30 mouse cellular contexts compared by ENCODE assay signal in genomic region chr3:114833120-114833519, GRCm38 (mm10).
"Had no signal": no experiment of that assay in that cellular context is flagged by ENCODE, and none has a peak within 500 bp of the region (broad histone marks: within the 10 kb centered on the region; RNA-seq: fewer than 3 reads in every experiment).

No protein-coding gene starts in this region.

- H3K9me3 ChIP-seq: limb, embryonic 10.5 days; limb, embryonic 12.5 days; limb, embryonic 13.5 days; limb, embryonic 15.5 days; liver, embryonic 12.5 days; liver, embryonic 13.5 days; liver, embryonic 15.5 days; lung, embryonic 15.5 days; megakaryocyte, embryonic 14.5 days; midbrain, embryonic 10.5 days; midbrain, embryonic 12.5 days; neural tube, embryonic 12.5 days had no signal

- DNase-seq: left cerebral cortex, postnatal 4 days; liver; liver, embryonic 13.5 days; liver, postnatal 0 days; lung, adult 18-20 months; lung, adult 2 months; lung, embryonic 14.5 days; lung, postnatal 10 days; lung, postnatal 14 days; lung, postnatal 36 days; lung, postnatal 4 days; midbrain, embryonic 14.5 days had no signal

- H3K4me3 ChIP-seq: left cerebral cortex, adult 2 months; limb, embryonic 10.5 days; limb, embryonic 12.5 days; limb, embryonic 13.5 days; limb, embryonic 15.5 days; liver, embryonic 12.5 days; liver, embryonic 13.5 days; liver, embryonic 15.5 days; lung, embryonic 15.5 days; megakaryocyte, embryonic 14.5 days; midbrain, embryonic 10.5 days; midbrain, embryonic 12.5 days; myocyte; neural tube, embryonic 12.5 days had no signal

- H3K4me2 ChIP-seq: limb, embryonic 12.5 days; limb, embryonic 13.5 days; limb, embryonic 15.5 days; liver, embryonic 11.5 days; liver, embryonic 12.5 days; liver, embryonic 13.5 days; liver, embryonic 15.5 days; lung, embryonic 14.5 days; lung, embryonic 15.5 days; midbrain, embryonic 12.5 days; neural tube, embryonic 12.5 days had no signal

- H3K27me3 ChIP-seq: limb, embryonic 12.5 days; limb, embryonic 13.5 days; limb, embryonic 15.5 days; liver, embryonic 12.5 days; liver, embryonic 13.5 days; liver, embryonic 15.5 days; lung, embryonic 15.5 days; megakaryocyte, embryonic 14.5 days; midbrain, embryonic 12.5 days; neural tube, embryonic 12.5 days had no signal

- H3K36me3 ChIP-seq: limb, embryonic 10.5 days; limb, embryonic 12.5 days; limb, embryonic 13.5 days; limb, embryonic 15.5 days; liver, embryonic 12.5 days; liver, embryonic 13.5 days; liver, embryonic 15.5 days; lung, embryonic 15.5 days; midbrain, embryonic 10.5 days; midbrain, embryonic 12.5 days; neural tube, embryonic 12.5 days had no signal

- ATAC-seq: liver, embryonic 12.5 days; liver, postnatal 0 days; lung, postnatal 0 days; midbrain, embryonic 16.5 days had no signal

- H3K9ac ChIP-seq: limb, embryonic 12.5 days; limb, embryonic 13.5 days; limb, embryonic 15.5 days; liver, embryonic 12.5 days; liver, embryonic 13.5 days; liver, embryonic 14.5 days; liver, embryonic 15.5 days; liver, postnatal 0 days; lung, embryonic 14.5 days; lung, embryonic 15.5 days; midbrain, embryonic 12.5 days; neural tube, embryonic 12.5 days had no signal

- H3K4me1 ChIP-seq: limb, embryonic 10.5 days; limb, embryonic 12.5 days; limb, embryonic 13.5 days; limb, embryonic 15.5 days; liver, embryonic 12.5 days; liver, embryonic 13.5 days; liver, embryonic 15.5 days; lung, embryonic 15.5 days; megakaryocyte, embryonic 14.5 days; midbrain, embryonic 12.5 days; neural tube, embryonic 12.5 days had no signal

- H3K27ac ChIP-seq: left cerebral cortex, adult 2 months; limb, embryonic 10.5 days; limb, embryonic 12.5 days; limb, embryonic 13.5 days; limb, embryonic 15.5 days; liver, embryonic 12.5 days; liver, embryonic 13.5 days; liver, embryonic 14.5 days; liver, embryonic 15.5 days; lung, embryonic 15.5 days; macrophage; midbrain, embryonic 10.5 days; midbrain, embryonic 12.5 days; neural tube, embryonic 12.5 days had no signal
